Mouse (Mus musculus): ENCODE measurements around the gene Cldn13. TPM values are rescaled to one million over a fixed set of nuclear protein-coding genes. Genes with fewer than 3 reads are reported as not detected.
A peak's percentile ranks its signal among the peaks of the same experiment; 100 is the strongest.
"Not testable (repeated sequence)": the region's sequence is repeated elsewhere in the genome, so short reads cannot be mapped to it uniquely, and the experiment has no call there.

The Cldn13 gene
- not detected in 2 replicates for polyA plus RNA-seq (2011; ENCODE audit: insufficient read length, low read depth, missing spikeins)

DNA sequence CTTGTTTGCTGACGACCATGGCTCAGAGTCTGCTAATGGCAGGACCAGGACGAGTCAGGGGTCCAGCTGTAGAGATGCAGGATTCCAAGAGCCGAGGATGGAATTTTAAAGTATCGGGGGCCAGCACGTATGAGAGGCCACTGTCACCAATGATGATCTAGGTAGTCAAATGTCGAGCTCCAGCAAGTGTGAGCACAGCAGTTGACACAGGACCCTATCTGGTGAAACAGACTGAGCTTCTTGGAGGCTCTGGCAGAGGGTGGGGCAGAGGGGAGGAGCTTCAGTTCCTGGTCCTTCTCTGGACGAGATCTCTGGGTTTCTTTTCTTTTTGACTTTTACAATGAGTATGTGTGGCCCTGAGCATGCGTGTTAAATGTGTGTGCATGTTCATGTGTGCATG, at the start of gene Cldn13:
Gene Cldn13, minus strand, starts transcription at position 216 of the 400 bp plus-strand sequence.
- TF ChIP-seq POLR2A (IDR thresholded peaks at IDR 0.05; ENCODE audit: low read depth, low read length) (no peak), CTCF (IDR thresholded peaks at IDR 0.05; ENCODE audit: borderline replicate concordance, insufficient read depth, low read length) (no peak)
- H3K4me3 ChIP-seq (ENCODE audit: insufficient read depth, low read length), result no peak within 1 kb of the TSS
- H3K27ac ChIP-seq (ENCODE audit: insufficient read depth, low read length), result no peak within 1 kb of the TSS
- H3K4me1 ChIP-seq (ENCODE audit: control insufficient read depth, insufficient read depth, low read length), result no peaks in the 10 kb centered on the region

DNA sequence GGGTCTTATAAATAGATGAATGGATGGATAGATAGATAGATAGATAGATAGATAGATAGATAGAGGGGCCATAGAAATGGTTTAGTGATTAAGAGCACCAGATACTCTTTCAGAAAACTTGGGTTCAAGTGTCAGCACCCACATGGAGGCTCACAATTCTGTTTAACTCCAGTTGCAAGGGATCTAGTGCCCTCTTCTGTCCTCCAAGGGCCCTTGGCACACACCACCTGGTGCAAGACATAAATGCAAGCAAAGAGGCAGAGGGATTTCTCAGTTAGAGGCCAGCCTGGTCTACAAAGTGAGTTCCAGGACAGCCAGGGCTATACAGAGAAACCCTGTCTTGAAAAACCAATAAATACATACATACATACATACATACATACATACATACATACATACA, 49.3 kb upstream of the Cldn13 start:
- H3K4me1 ChIP-seq (ENCODE audit: control insufficient read depth, insufficient read depth, low read length); H3K27ac ChIP-seq (ENCODE audit: insufficient read depth, low read length); H3K4me3 ChIP-seq (ENCODE audit: insufficient read depth, low read length): not testable (repeated sequence)

DNA sequence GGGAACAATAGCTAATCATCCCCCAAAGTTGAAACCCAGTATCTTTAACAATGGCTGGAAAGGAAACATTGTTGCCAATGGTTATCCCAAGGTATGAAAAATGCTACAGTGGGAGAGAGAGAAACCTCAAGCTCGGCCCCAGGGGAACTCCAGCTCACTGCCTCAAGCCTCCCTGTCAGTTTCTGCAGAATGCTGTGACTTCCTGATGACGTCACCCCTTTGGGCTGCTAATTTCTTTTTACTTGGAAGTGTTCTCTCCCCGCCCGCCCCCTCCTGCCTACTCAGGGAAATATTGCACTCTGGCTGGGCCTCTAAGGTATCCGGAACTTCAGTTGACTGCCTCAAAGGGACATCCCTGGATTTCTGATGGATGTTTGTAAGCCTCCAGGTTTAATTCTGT, 48.2 kb upstream of the Cldn13 start:
- peaks cover 13% of the 10 kb centered on the region; the same call in 1 of the 2 replicates for H3K4me1 ChIP-seq (ENCODE audit: control insufficient read depth, insufficient read depth, low read length)
- H3K27ac ChIP-seq (ENCODE audit: insufficient read depth, low read length), result peak overlapping the region; percentile 59
- no peak overlapping the region for H3K4me3 ChIP-seq (ENCODE audit: insufficient read depth, low read length)
- TF ChIP-seq POLR2A (IDR thresholded peaks at IDR 0.05; ENCODE audit: low read depth, low read length) (no peak), CTCF (IDR thresholded peaks at IDR 0.05; ENCODE audit: borderline replicate concordance, insufficient read depth, low read length) (no peak)

- H3K4me1 ChIP-seq (ENCODE audit: control insufficient read depth, insufficient read depth, low read length), result peaks cover 15% of the 10 kb centered on the region; the same call in 1 of the 2 replicates
- no peak overlapping the region for H3K27ac ChIP-seq (ENCODE audit: insufficient read depth, low read length)
- TF ChIP-seq POLR2A (IDR thresholded peaks at IDR 0.05; ENCODE audit: low read depth, low read length), result no peak
- TF ChIP-seq CTCF (IDR thresholded peaks at IDR 0.05; ENCODE audit: borderline replicate concordance, insufficient read depth, low read length), result no peak
- H3K4me3 ChIP-seq (ENCODE audit: insufficient read depth, low read length), result no peak overlapping the region
Observed at GRCm38 (mm10) chr5:134961519-134961918, 46.2 kb upstream of the Cldn13 start.

DNA sequence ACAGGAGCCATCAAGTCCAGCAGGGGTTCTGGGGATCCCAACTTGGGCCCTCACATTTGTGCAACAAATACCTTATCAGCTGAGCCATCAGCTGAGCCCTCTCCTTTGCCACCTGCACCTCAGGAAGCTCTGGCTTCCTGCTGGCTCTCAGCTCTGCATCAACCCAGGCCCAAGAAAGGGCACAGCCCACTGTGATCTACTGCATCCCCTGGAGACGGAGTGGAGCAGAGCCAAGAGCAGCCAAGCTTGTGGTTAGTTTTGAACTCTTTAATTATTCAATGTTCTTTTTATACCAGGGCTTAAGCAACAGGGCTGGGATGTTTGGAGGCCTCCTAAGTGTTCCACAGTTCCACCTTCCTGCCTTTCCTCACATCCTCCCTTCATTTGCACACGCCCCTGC, 45.1 kb upstream of the Cldn13 start:
- Histone ChIP-seq H3K27ac (ENCODE audit: insufficient read depth, low read length) (no peak overlapping the region), H3K4me1 (ENCODE audit: control insufficient read depth, insufficient read depth, low read length) (peaks cover 17% of the 10 kb centered on the region; the same call in 1 of the 2 replicates), H3K4me3 (ENCODE audit: insufficient read depth, low read length) (no peak overlapping the region)
- TF ChIP-seq CTCF (IDR thresholded peaks at IDR 0.05; ENCODE audit: borderline replicate concordance, insufficient read depth, low read length), result no peak

- Histone ChIP-seq H3K27ac (ENCODE audit: insufficient read depth, low read length) (0 out of 2 replicates have a peak overlapping the region, but pooled peaks have one; percentile 39), H3K4me1 (ENCODE audit: control insufficient read depth, insufficient read depth, low read length) (peaks cover 19% of the 10 kb centered on the region), H3K4me3 (ENCODE audit: insufficient read depth, low read length) (no peak overlapping the region)
- TF ChIP-seq CTCF (IDR thresholded peaks at IDR 0.05; ENCODE audit: borderline replicate concordance, insufficient read depth, low read length), result no peak
- no peak for TF ChIP-seq POLR2A (IDR thresholded peaks at IDR 0.05; ENCODE audit: low read depth, low read length)
Observed at GRCm38 (mm10) chr5:134959114-134959513, 43.8 kb upstream of the Cldn13 start.

- Histone ChIP-seq H3K27ac (ENCODE audit: insufficient read depth, low read length) (no peak overlapping the region), H3K4me3 (ENCODE audit: insufficient read depth, low read length) (no peak overlapping the region), H3K4me1 (ENCODE audit: control insufficient read depth, insufficient read depth, low read length) (peaks cover 22% of the 10 kb centered on the region)
- TF ChIP-seq CTCF (IDR thresholded peaks at IDR 0.05; ENCODE audit: borderline replicate concordance, insufficient read depth, low read length), result no peak
- no peak for TF ChIP-seq POLR2A (IDR thresholded peaks at IDR 0.05; ENCODE audit: low read depth, low read length)
Observed at GRCm38 (mm10) chr5:134955491-134955890, 40.2 kb upstream of the Cldn13 start.

DNA sequence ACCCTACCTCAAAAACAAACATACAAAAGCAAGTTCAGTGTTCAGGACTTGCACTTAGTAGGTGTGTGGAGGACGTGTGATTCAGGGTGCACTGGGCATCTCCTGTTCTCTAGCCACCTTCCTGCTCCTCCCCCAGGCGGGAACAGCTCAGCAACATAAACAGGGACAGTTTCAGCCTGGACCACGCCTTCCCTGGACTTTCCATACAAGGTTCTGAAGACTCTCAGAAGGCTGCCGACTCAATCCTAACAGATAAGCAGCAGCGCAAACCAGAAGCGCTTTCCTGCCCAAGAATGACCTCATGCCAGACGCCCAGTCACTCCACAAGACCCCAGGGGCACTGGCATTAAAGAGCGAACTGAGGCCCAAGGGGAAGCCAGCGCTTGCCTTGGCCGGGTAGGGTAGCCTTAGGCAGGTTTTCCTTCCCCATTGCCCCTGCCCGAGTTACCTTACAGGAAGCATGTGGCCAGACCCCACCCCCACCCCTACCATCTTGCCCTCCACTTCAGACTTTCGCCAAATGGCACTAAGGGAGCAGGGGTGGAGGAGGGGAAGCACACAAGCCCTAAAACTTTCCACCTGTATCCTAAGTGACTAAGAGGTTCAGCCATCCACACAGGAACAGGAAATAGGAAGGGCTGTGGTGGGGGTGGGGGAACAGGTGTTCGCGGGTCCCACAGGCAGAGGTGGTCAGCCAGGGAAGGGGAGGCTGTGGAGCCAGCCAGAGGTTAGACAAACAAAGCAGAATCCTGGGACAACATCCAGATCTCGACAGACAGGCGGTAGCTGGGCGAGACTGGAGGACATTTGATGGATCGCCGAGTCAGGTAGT, 35.9 kb upstream of the Cldn13 start:
- H3K4me1 ChIP-seq (ENCODE audit: control insufficient read depth, insufficient read depth, low read length), result peaks cover 16% of the 10 kb centered on the region
- no peak overlapping the region for H3K27ac ChIP-seq (ENCODE audit: insufficient read depth, low read length)
- H3K4me3 ChIP-seq (ENCODE audit: insufficient read depth, low read length), result no peak overlapping the region
- TF ChIP-seq CTCF (IDR thresholded peaks at IDR 0.05; ENCODE audit: borderline replicate concordance, insufficient read depth, low read length) (no peak), POLR2A (IDR thresholded peaks at IDR 0.05; ENCODE audit: low read depth, low read length) (no peak)

DNA sequence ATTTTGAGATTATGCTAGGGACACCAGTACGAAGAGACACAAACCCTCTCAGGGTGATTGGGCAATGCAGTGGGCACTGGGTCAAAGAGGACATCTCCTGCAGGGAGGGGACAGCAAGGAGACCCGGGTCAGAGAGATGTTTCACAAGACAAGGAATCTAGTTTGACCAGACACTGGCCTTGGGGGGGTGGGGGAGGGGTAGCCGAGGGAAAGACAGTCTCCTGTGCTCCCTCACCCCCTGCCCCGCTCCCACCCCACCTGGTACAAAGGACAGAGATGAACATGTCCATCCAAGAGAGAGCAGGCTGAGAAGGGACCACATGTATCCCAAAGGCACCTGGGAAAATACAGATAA, 32.7 kb upstream of the Cldn13 start:
- no peak overlapping the region for H3K4me3 ChIP-seq (ENCODE audit: insufficient read depth, low read length)
- peaks cover 13% of the 10 kb centered on the region; the same call in 1 of the 2 replicates for H3K4me1 ChIP-seq (ENCODE audit: control insufficient read depth, insufficient read depth, low read length)
- TF ChIP-seq POLR2A (IDR thresholded peaks at IDR 0.05; ENCODE audit: low read depth, low read length) (no peak), CTCF (IDR thresholded peaks at IDR 0.05; ENCODE audit: borderline replicate concordance, insufficient read depth, low read length) (no peak)
- H3K27ac ChIP-seq (ENCODE audit: insufficient read depth, low read length), result no peak overlapping the region

DNA sequence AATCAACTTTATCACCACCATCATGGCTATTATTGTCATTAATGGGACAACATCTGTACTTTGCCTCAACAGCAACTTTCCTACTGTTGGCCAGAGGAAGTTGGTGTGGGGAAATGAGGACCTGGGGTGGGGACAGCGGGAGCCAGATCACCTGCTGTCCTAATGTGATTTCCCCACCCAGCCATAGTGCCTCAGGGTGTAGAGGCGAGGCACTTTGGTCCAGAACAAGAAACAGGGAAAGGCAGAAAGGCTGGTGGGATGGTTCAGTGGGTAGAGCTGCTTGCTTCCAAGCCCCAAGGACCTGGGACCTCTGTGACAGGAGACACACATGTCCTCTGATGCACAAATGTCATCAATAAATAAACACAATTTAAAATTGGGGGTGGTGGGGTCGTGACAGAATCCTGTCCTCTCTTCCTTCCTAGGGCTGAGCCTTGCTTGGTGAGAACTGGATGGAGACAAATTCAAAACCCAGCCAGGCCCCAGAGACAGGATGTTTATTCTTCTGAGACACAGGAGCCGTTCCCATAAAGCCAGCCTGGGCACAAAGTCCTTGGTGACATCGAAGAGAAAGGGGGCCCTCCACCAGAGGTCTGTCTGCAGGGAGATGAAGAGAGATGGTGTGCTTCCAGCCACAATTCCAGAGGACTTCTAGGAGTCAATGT, 32.2 kb upstream of the Cldn13 start:
- Histone ChIP-seq H3K4me1 (ENCODE audit: control insufficient read depth, insufficient read depth, low read length) (peaks cover 18% of the 10 kb centered on the region; the same call in 1 of the 2 replicates), H3K27ac (ENCODE audit: insufficient read depth, low read length) (no peak overlapping the region), H3K4me3 (ENCODE audit: insufficient read depth, low read length) (no peak overlapping the region)
- TF ChIP-seq POLR2A (IDR thresholded peaks at IDR 0.05; ENCODE audit: low read depth, low read length), result no peak
- no peak for TF ChIP-seq CTCF (IDR thresholded peaks at IDR 0.05; ENCODE audit: borderline replicate concordance, insufficient read depth, low read length)
